Mouse (Mus musculus): ENCODE results near the gene Shisa9. TPM values are rescaled to one million over a fixed set of nuclear protein-coding genes. Genes with fewer than 3 reads are reported as not detected.

Shisa9 gene
- polyA plus RNA-seq, 1 experiment from 2014 or later: 14.3 TPM

DNA sequence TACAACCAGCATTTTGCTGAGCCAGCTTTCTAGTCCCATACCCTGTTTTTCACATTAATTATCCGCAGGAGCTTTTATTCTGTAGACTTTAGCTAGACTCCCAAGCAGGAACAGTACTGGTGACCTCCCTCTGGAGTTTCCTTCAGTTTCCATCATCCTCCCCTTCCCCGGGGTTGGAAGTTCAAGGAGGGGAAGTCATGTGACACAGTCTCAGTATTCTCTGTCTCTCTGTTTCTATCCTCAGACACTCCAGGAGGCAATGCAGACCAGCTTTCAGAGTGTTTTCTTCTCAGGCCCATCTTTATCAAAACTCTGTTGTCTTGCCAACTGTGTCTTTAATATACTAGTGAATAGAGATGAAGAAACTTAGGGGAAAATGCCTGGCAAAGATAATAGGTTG is 250.4 kb downstream of the Shisa9 start:
- no peak for ATAC-seq (ENCODE audit: low FRiP score, low read depth)
- H3K4me2 ChIP-seq: no peak overlapping the region
- no peak overlapping the region for H3K4me3 ChIP-seq
- H3K27me3 ChIP-seq: no peaks in the 10 kb centered on the region
- no peak overlapping the region for H3K9ac ChIP-seq
- no peaks in the 10 kb centered on the region for H3K36me3 ChIP-seq
- 0 out of 2 replicates have a peak, but pooled peaks cover 4% of the 10 kb centered on the region for H3K4me1 ChIP-seq (replicated peaks)
- no peaks in the 10 kb centered on the region for H3K9me3 ChIP-seq
- H3K27ac ChIP-seq (replicated peaks): no peak overlapping the region
- WGBS: 54% methylated on average over 2 of the region's 2 CpGs

DNA sequence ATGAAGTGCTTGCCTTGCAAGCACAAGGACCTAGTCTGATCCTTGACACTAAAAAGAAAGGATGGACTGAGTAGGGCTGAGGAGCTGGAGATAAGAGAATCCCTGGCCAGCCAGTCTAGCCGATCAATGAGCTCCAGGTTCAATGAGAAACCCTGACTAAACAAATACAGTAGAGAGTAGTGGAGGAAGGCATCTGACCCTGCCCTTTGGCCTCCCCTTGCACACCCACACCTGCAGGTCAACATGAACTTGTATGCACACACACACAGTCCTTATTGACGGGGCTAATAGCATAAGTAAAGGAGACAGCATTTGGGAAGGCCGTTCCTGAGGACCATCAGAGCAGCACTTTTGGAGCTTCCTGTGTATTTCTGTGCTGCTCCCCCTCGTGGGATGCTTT is 254.7 kb downstream of the Shisa9 start:
- Histone ChIP-seq H3K4me1 (replicated peaks) (no peaks in the 10 kb centered on the region), H3K4me2 (no peak overlapping the region), H3K27me3 (no peaks in the 10 kb centered on the region), H3K36me3 (no peaks in the 10 kb centered on the region), H3K4me3 (no peak overlapping the region), H3K9me3 (no peaks in the 10 kb centered on the region), H3K9ac (no peak overlapping the region), H3K27ac (replicated peaks) (no peak overlapping the region)
- ATAC-seq (ENCODE audit: low FRiP score, low read depth): no peak
- WGBS: 82% methylated on average over 4 of the region's 4 CpGs

GRCm38 (mm10) chr16:12259361-12259760 is 275.4 kb downstream of the Shisa9 start:
- no peak overlapping the region for H3K9ac ChIP-seq
- no peaks in the 10 kb centered on the region for H3K36me3 ChIP-seq
- H3K27ac ChIP-seq (replicated peaks): no peak overlapping the region
- no peaks in the 10 kb centered on the region for H3K27me3 ChIP-seq
- no peak overlapping the region for H3K4me2 ChIP-seq
- ATAC-seq (ENCODE audit: low FRiP score, low read depth): no peak
- WGBS: 12% methylated on average over 2 of the region's 2 CpGs
- H3K4me3 ChIP-seq: no peak overlapping the region
- no peaks in the 10 kb centered on the region for H3K4me1 ChIP-seq (replicated peaks)
- no peaks in the 10 kb centered on the region for H3K9me3 ChIP-seq

- 82% methylated on average over 2 of the region's 2 CpGs for WGBS
- H3K4me3 ChIP-seq: no peak overlapping the region
- no peaks in the 10 kb centered on the region for H3K36me3 ChIP-seq
- no peak overlapping the region for H3K4me2 ChIP-seq
- no peaks in the 10 kb centered on the region for H3K4me1 ChIP-seq (replicated peaks)
- no peaks in the 10 kb centered on the region for H3K27me3 ChIP-seq
- H3K27ac ChIP-seq (replicated peaks): no peak overlapping the region
- H3K9ac ChIP-seq: no peak overlapping the region
- ATAC-seq (ENCODE audit: low FRiP score, low read depth): no peak
- no peaks in the 10 kb centered on the region for H3K9me3 ChIP-seq
Measured at GRCm38 (mm10) chr16:12265828-12266227, 281.9 kb downstream of the Shisa9 start.

DNA sequence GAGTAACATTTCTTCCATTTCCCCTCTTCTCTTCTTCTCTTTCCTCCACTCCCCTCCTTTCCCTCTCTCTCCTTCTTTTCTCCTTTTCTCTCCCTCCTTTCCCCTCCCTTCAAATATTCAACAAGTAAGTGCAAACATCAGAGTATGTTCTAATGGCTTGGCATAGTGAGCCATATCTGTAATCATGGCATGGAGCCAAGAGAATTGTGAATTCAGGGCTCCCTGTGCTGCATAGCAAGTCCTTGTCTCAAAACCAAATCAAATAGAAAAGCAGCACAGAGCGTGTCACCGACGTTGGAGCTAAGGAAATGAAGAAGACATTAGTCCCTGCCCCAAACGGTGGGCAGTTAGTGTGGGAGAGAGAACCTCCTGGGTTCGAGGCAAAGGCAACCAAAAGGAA is 316.6 kb downstream of the Shisa9 start:
- Histone ChIP-seq H3K9me3 (no peaks in the 10 kb centered on the region), H3K27me3 (no peaks in the 10 kb centered on the region), H3K4me2 (no peak overlapping the region), H3K36me3 (no peaks in the 10 kb centered on the region), H3K9ac (no peak overlapping the region), H3K4me3 (no peak overlapping the region), H3K27ac (replicated peaks) (no peak overlapping the region), H3K4me1 (replicated peaks) (no peaks in the 10 kb centered on the region)
- 49% methylated on average over 5 of the region's 5 CpGs for WGBS
- no peak for ATAC-seq (ENCODE audit: low FRiP score, low read depth)

DNA sequence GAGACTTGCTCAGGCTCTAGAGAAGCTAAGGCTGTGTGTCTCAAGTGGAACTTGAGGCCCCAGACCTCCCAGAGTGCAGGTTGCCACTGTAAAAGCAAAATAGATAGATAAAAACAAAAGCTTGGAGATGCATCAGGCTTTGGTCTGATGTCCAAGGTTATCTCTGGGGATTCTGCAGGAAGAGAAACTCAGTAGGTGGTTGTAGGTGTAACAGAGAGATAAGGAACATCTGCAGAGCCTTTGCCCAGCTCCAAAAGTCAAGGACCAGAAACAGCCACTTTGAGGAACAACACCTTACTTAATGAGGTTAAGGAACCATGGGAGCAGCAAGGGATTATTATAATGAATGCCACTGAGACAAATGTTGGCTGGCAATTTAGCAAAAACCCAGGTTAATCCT is 319.5 kb downstream of the Shisa9 start:
- no peak for ATAC-seq (ENCODE audit: low FRiP score, low read depth)
- Histone ChIP-seq H3K9me3 (no peaks in the 10 kb centered on the region), H3K4me3 (no peak overlapping the region), H3K4me2 (no peak overlapping the region), H3K27ac (replicated peaks) (no peak overlapping the region), H3K36me3 (no peaks in the 10 kb centered on the region), H3K9ac (no peak overlapping the region), H3K4me1 (replicated peaks) (no peaks in the 10 kb centered on the region), H3K27me3 (no peaks in the 10 kb centered on the region)

DNA sequence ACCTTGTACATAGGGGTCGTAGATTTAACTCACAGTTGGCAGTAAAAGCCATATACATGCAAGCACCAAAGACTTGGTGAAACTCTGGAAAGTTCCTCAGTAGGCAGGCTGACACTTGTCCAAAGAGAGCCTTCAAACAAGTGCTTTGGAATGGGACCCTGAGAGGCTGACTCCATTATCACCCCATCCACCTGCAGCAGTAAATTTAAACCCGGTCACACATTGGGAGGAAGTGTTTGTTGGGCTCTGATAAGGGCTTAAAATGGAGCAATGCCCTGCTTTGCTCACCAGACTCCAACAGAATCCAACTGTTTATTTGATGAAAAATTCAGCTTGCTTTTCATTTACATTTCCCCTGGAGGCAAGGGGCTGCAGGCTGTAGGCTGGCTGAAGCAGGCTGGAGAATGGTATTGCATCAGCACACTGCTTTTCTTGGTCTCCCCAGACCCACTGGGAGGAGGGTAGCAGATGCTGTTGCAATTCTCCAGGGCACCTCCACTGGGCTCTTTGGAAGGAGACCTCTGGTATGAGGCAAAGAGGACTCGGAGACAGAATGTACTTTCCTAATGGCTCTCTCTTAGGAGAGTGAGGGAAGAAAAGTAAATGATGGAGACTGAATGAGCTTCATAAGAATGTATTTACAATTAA is 323.5 kb downstream of the Shisa9 start:
- Histone ChIP-seq H3K36me3 (no peaks in the 10 kb centered on the region), H3K4me3 (no peak overlapping the region), H3K27me3 (no peaks in the 10 kb centered on the region), H3K27ac (replicated peaks) (no peak overlapping the region), H3K4me1 (replicated peaks) (no peaks in the 10 kb centered on the region), H3K4me2 (no peak overlapping the region), H3K9me3 (no peaks in the 10 kb centered on the region), H3K9ac (no peak overlapping the region)
- 70% methylated on average over 3 of the region's 3 CpGs for WGBS
- no peak for ATAC-seq (ENCODE audit: low FRiP score, low read depth)

DNA sequence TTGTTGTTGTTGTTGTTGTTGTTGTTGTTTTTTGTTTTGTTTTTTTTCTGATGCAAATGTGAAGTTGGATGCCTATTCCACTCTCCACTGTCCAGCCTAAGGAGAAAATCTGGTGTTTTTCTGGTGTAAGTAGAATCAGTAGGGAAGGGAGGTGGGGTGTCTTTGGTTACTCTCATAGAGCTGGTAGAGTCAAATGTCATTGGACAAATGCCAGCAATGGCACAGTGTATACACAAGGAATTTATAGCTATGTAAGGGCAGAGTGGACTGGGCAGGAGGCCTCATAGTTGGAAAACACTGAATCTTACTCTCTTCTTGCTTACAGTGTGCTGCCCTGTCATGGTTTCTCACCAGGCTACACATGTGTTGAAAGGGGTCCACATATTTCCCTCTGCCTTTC is 325.9 kb downstream of the Shisa9 start:
- no peaks in the 10 kb centered on the region for H3K9me3 ChIP-seq
- no peaks in the 10 kb centered on the region for H3K27me3 ChIP-seq
- H3K4me2 ChIP-seq: no peak overlapping the region
- H3K36me3 ChIP-seq: no peaks in the 10 kb centered on the region
- no peak for ATAC-seq (ENCODE audit: low FRiP score, low read depth)
- H3K9ac ChIP-seq: no peak overlapping the region
- H3K4me3 ChIP-seq: no peak overlapping the region
- no peaks in the 10 kb centered on the region for H3K4me1 ChIP-seq (replicated peaks)
- H3K27ac ChIP-seq (replicated peaks): no peak overlapping the region

DNA sequence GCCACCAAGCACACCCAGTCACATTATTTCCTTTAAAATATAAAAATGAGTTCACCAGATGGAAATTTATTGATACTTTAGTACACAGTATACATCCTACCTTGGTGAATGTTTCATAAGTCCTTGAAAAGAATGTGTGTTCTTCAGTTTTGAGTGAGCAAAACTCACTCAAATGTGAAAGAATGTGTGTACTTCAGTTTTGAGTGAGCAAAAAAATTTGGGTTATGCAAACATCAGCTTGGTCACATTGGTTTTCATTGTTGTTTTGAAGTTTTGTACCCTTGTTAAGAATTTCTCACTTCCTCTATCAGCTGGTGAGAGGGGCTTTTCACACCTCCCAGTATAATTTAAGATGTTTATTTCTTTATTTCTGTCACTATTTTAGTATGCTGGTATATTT is 331.7 kb downstream of the Shisa9 start:
- no peak overlapping the region for H3K4me2 ChIP-seq
- no peaks in the 10 kb centered on the region for H3K27me3 ChIP-seq
- no peaks in the 10 kb centered on the region for H3K4me1 ChIP-seq (replicated peaks)
- no peaks in the 10 kb centered on the region for H3K9me3 ChIP-seq
- no peak overlapping the region for H3K4me3 ChIP-seq
- H3K36me3 ChIP-seq: no peaks in the 10 kb centered on the region
- H3K27ac ChIP-seq (replicated peaks): no peak overlapping the region
- ATAC-seq (ENCODE audit: low FRiP score, low read depth): no peak
- H3K9ac ChIP-seq: no peak overlapping the region

Other genes starting within 250 kb of the Shisa9 start
- gene Cpped1, start 74.7 kb upstream of the Shisa9 start, polyA plus RNA-seq (2015; fragmentation: Nextera tagmentation; extraction: Ambion mirVana): 13.8 and 16.6 TPM in 2 replicates